Mouse (Mus musculus) liver, embryonic 13.5 days (tissue): Measurements from ENCODE around the gene Tspo. TPM values are rescaled to one million over a fixed set of nuclear protein-coding genes. Genes with fewer than 3 reads are reported as not detected.

Source experiments
- ATAC-seq: fragments of 200-750 bp; cut with Nextera tagmentation; 2 replicates; pipeline ENCODE4 v1.8.0; 2017; ENCODE audit warnings: low read depth, mild to moderate bottlenecking, moderate number of reproducible peaks, moderate library complexity
- DNase-seq: peaks from one replicate; pipeline ENCODE4 v3.0.0; 2022
- H3K27ac ChIP-seq: fragments of 300-500 bp; sonication (generic); 2 replicates; pipeline ENCODE4 v1.5.1; 2015; ENCODE audit warnings: moderate library complexity, mild to moderate bottlenecking, inconsistent platforms
- H3K27me3 ChIP-seq: fragments of 300-500 bp; sonication (generic); 2 replicates; pipeline ENCODE4 v1.6.1; 2015; ENCODE audit warnings: mild to moderate bottlenecking, inconsistent platforms
- H3K36me3 ChIP-seq: fragments of 300-500 bp; sonication (generic); 2 replicates; pipeline ENCODE4 v1.6.1; 2015; ENCODE audit warnings: mild to moderate bottlenecking, inconsistent platforms
- H3K4me1 ChIP-seq: fragments of 300-500 bp; sonication (generic); replicated peaks from 2 replicates; pipeline ENCODE4 v1.6.1; 2015; ENCODE audit warnings: inconsistent platforms
- H3K4me2 ChIP-seq: fragments of 300-500 bp; sonication (generic); 2 replicates; pipeline ENCODE4 v1.6.1; 2015; ENCODE audit warnings: inconsistent platforms, mild to moderate bottlenecking, moderate library complexity
- H3K4me3 ChIP-seq: fragments of 300-500 bp; sonication (generic); replicated peaks from 2 replicates; pipeline ENCODE4 v1.5.1; 2015; ENCODE audit warnings: mild to moderate bottlenecking, inconsistent platforms
- H3K9ac ChIP-seq: fragments of 300-500 bp; sonication (generic); 2 replicates; pipeline ENCODE4 v1.6.1; 2015; ENCODE audit warnings: mild to moderate bottlenecking, inconsistent platforms
- H3K9me3 ChIP-seq: fragments of 300-500 bp; sonication (generic); replicated peaks from 2 replicates; pipeline ENCODE4 v1.6.1; 2016; ENCODE audit warnings: inconsistent platforms
- WGBS: fragments of 180-500 bp; shearing (Covaris S2); methylation state at CpG from one replicate; pipeline ENCODE4 v1.1.7; 2015; ENCODE audit not compliant: insufficient replicate concordance; 5-methylcytosine and 5-hydroxymethylcytosine counted together
- polyA plus RNA-seq: library from polyadenylated mRNA; unstranded; fragments of >200 nt; fragmentation: Nextera tagmentation; extraction: Ambion mirVana; gene quantifications from 2 replicates; pipeline ENCODE4 v1.2.1, GENCODE M21; 2015

The Tspo gene
- polyA plus RNA-seq, 1 experiment from 2014 or later: 227 TPM

GRCm38 (mm10) chr15:83584741-83585220 lies 21.4 kb downstream of the Tspo start:
- H3K36me3 ChIP-seq: peaks cover 100% of the 10 kb centered on the region
- WGBS: 90% methylated on average over 6 of the region's 6 CpGs
- DNase-seq: no peak
- H3K9me3 ChIP-seq: peaks cover 13% of the 10 kb centered on the region
- no peaks in the 10 kb centered on the region for H3K27me3 ChIP-seq
- no peak overlapping the region for H3K9ac ChIP-seq
- H3K4me1 ChIP-seq: peaks cover 29% of the 10 kb centered on the region
- no peak overlapping the region for H3K4me3 ChIP-seq
- no peak for ATAC-seq
- H3K4me2 ChIP-seq: no peak overlapping the region
- peak overlapping the region; percentile 78 for H3K27ac ChIP-seq

DNA sequence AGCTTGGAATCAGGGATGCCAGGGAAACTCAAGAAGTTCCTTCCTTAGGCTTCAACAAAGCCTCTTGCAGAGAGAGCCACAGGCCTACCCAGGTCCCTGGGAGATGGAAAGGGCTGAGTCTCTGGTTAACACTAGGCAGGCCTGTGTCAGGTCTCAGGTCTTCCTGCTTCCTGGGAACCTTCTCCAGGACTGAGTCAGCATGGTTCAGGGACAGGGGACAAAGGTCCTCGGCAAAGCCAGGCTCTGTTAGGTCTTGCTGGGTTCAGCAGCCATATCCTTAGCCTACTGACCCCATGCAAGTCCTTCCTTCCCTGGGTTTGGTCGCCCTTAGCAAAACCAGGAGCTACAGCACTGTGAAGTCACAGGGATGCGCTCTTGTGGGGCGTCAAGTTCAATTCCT lies 27.4 kb downstream of the Tspo start:
- H3K9ac ChIP-seq: peak overlapping the region; percentile 94
- H3K4me2 ChIP-seq: peak overlapping the region; percentile 98
- H3K36me3 ChIP-seq: peaks cover 56% of the 10 kb centered on the region
- peaks cover 12% of the 10 kb centered on the region for H3K9me3 ChIP-seq
- H3K4me3 ChIP-seq: peak overlapping the region; percentile 81; the same call in 1 of the 2 replicates
- 91% methylated on average over 4 of the region's 4 CpGs for WGBS
- ATAC-seq (no peak), DNase-seq (no peak)
- peak overlapping the region; percentile 100 for H3K27ac ChIP-seq
- H3K4me1 ChIP-seq: peaks cover 53% of the 10 kb centered on the region
- no peaks in the 10 kb centered on the region for H3K27me3 ChIP-seq

GRCm38 (mm10) chr15:83591758-83592157 lies 28.4 kb downstream of the Tspo start:
- Histone ChIP-seq H3K27me3 (no peaks in the 10 kb centered on the region), H3K36me3 (peaks cover 46% of the 10 kb centered on the region), H3K4me3 (peak overlapping the region; percentile 81), H3K4me1 (peaks cover 62% of the 10 kb centered on the region), H3K4me2 (peak overlapping the region; percentile 98), H3K9ac (peak overlapping the region; percentile 94), H3K27ac (peak overlapping the region; percentile 100), H3K9me3 (peaks cover 3% of the 10 kb centered on the region)
- DNase-seq (no peak), ATAC-seq (no peak)
- 39% methylated on average over 6 of the region's 6 CpGs for WGBS

- 11% methylated on average over 8 of the region's 8 CpGs for WGBS
- ATAC-seq (peak; percentile 77), DNase-seq (peak; percentile 68)
- Histone ChIP-seq H3K4me3 (peak overlapping the region; percentile 81), H3K4me1 (peaks cover 69% of the 10 kb centered on the region), H3K27me3 (no peaks in the 10 kb centered on the region), H3K4me2 (peak overlapping the region; percentile 98), H3K36me3 (peaks cover 39% of the 10 kb centered on the region), H3K9ac (peak overlapping the region; percentile 94), H3K27ac (peak overlapping the region; percentile 100), H3K9me3 (no peaks in the 10 kb centered on the region)
Observed at GRCm38 (mm10) chr15:83592260-83593188, 29.1 kb downstream of the Tspo start.

DNA sequence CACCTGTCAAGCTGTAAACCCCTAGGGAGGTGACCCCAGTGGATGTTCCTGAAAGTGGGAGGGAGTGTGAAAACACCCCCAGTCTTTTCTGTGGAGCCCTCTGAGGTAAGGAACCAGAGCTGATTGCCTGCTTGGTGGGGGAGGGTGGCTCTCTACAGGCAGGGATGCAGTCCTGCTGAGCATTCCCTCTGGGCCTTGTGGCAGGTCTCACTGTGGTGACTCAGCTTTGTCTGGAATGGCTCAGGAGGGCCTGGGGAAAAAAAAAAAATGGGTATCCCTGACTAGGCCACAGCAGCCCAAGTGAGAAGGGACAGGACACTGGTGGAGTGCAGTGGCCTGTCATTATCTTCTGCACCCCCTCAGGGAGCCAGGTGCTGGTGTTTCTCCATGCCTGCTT lies 29.8 kb downstream of the Tspo start:
- Histone ChIP-seq H3K9ac (peak overlapping the region; percentile 94), H3K27me3 (no peaks in the 10 kb centered on the region), H3K36me3 (peaks cover 32% of the 10 kb centered on the region), H3K4me2 (peak overlapping the region; percentile 98), H3K4me3 (peak overlapping the region; percentile 81), H3K9me3 (no peaks in the 10 kb centered on the region), H3K4me1 (peaks cover 69% of the 10 kb centered on the region), H3K27ac (peak overlapping the region; percentile 100)
- ATAC-seq: peak; percentile 37
- DNase-seq: peak; percentile 54

GRCm38 (mm10) chr15:83593702-83594512 lies 30.5 kb downstream of the Tspo start:
- ATAC-seq: peak; percentile 72
- Histone ChIP-seq H3K4me1 (peaks cover 69% of the 10 kb centered on the region), H3K9ac (peak overlapping the region; percentile 94), H3K4me2 (peak overlapping the region; percentile 98), H3K9me3 (no peaks in the 10 kb centered on the region), H3K36me3 (peaks cover 25% of the 10 kb centered on the region), H3K27me3 (no peaks in the 10 kb centered on the region), H3K4me3 (peak overlapping the region; percentile 81), H3K27ac (peak overlapping the region; percentile 100)
- 6% methylated on average over 19 of the region's 19 CpGs for WGBS
- peak; percentile 69 for DNase-seq

- peak within 1 kb of the TSS; percentile 98 for H3K4me2 ChIP-seq
- ATAC-seq: peak; percentile 73
- H3K4me1 ChIP-seq: peaks cover 68% of the 10 kb centered on the region
- DNase-seq: peak; percentile 91
- H3K27me3 ChIP-seq: no peaks in the 10 kb centered on the region
- H3K9ac ChIP-seq: peak within 1 kb of the TSS; percentile 94
- no peaks in the 10 kb centered on the region for H3K9me3 ChIP-seq
- WGBS: under 1% methylated on average over 68 of the region's 68 CpGs
- peak within 1 kb of the TSS; percentile 81 for H3K4me3 ChIP-seq
- H3K36me3 ChIP-seq: peaks cover 17% of the 10 kb centered on the region
- peak within 1 kb of the TSS; percentile 100 for H3K27ac ChIP-seq
Observed at GRCm38 (mm10) chr15:83594513-83595363, 31.3 kb downstream of the Tspo start, which contains the start of gene Ttll12. Gene Ttll12, minus strand, starts transcription at chr15:83595157.

GRCm38 (mm10) chr15:83595364-83595711 lies 31.9 kb downstream of the Tspo start:
- ATAC-seq: no peak
- H3K27ac ChIP-seq: peak overlapping the region; percentile 100
- peaks cover 11% of the 10 kb centered on the region for H3K36me3 ChIP-seq
- no peaks in the 10 kb centered on the region for H3K27me3 ChIP-seq
- WGBS: 30% methylated on average over 7 of the region's 7 CpGs
- H3K4me3 ChIP-seq: peak overlapping the region; percentile 81
- peak overlapping the region; percentile 94 for H3K9ac ChIP-seq
- DNase-seq: no peak
- peaks cover 68% of the 10 kb centered on the region for H3K4me1 ChIP-seq
- no peaks in the 10 kb centered on the region for H3K9me3 ChIP-seq
- peak overlapping the region; percentile 98 for H3K4me2 ChIP-seq

GRCm38 (mm10) chr15:83596833-83597232 lies 33.4 kb downstream of the Tspo start:
- H3K9me3 ChIP-seq: no peaks in the 10 kb centered on the region
- H3K4me1 ChIP-seq: peaks cover 67% of the 10 kb centered on the region
- WGBS: 71% methylated on average over 4 of the region's 4 CpGs
- no peak overlapping the region for H3K4me3 ChIP-seq
- H3K9ac ChIP-seq: peak overlapping the region; percentile 94; the same call in 1 of the 2 replicates
- H3K4me2 ChIP-seq: no peak overlapping the region
- H3K27ac ChIP-seq: peak overlapping the region; percentile 100; the same call in 1 of the 2 replicates
- no peaks in the 10 kb centered on the region for H3K36me3 ChIP-seq
- no peaks in the 10 kb centered on the region for H3K27me3 ChIP-seq
- DNase-seq: no peak
- ATAC-seq: no peak

GRCm38 (mm10) chr15:83601185-83601584 lies 37.8 kb downstream of the Tspo start:
- ATAC-seq (peak; percentile 37; the same call in 1 of the 2 replicates), DNase-seq (no peak)
- WGBS: 39% methylated on average over 4 of the region's 4 CpGs
- no peaks in the 10 kb centered on the region for H3K36me3 ChIP-seq
- H3K4me3 ChIP-seq: no peak overlapping the region
- no peaks in the 10 kb centered on the region for H3K27me3 ChIP-seq
- H3K9ac ChIP-seq: no peak overlapping the region
- peaks cover 62% of the 10 kb centered on the region for H3K4me1 ChIP-seq
- H3K27ac ChIP-seq: peak overlapping the region; percentile 51
- no peak overlapping the region for H3K4me2 ChIP-seq
- no peaks in the 10 kb centered on the region for H3K9me3 ChIP-seq
